Mouse (Mus musculus): ENCODE data around the gene Tac4.

Gene Tac4

GRCm38 (mm10) chr11:95261178-95261751, at the start of gene Tac4:
Tac4 (plus strand) TSS chr11:95261529.
- no peak for DNase-seq (ENCODE audit: low spot score in 2 of 2)

- DNase-seq (ENCODE audit: low spot score in 2 of 2) = no peak
Measured at GRCm38 (mm10) chr11:95213607-95214006, 47.7 kb upstream of the Tac4 start.

GRCm38 (mm10) chr11:95214305-95214704, 47.0 kb upstream of the Tac4 start:
- DNase-seq (ENCODE audit: low spot score in 2 of 2) = no peak

GRCm38 (mm10) chr11:95216193-95216592, 45.1 kb upstream of the Tac4 start:
- DNase-seq (ENCODE audit: low spot score in 2 of 2) = no peak

- DNase-seq (ENCODE audit: low spot score in 2 of 2) = no peak
Measured at GRCm38 (mm10) chr11:95219111-95219510, 42.2 kb upstream of the Tac4 start.

- DNase-seq (ENCODE audit: low spot score in 2 of 2) = no peak
Measured at GRCm38 (mm10) chr11:95223473-95223872, 37.9 kb upstream of the Tac4 start.

- DNase-seq (ENCODE audit: low spot score in 2 of 2) = no peak
Measured at GRCm38 (mm10) chr11:95224124-95224893, 37.0 kb upstream of the Tac4 start.

- DNase-seq (ENCODE audit: low spot score in 2 of 2) = no peak
Measured at GRCm38 (mm10) chr11:95225448-95225847, 35.9 kb upstream of the Tac4 start.

GRCm38 (mm10) chr11:95227467-95227866, 33.9 kb upstream of the Tac4 start:
- no peak for DNase-seq (ENCODE audit: low spot score in 2 of 2)

GRCm38 (mm10) chr11:95231688-95232328, 29.5 kb upstream of the Tac4 start:
- DNase-seq (ENCODE audit: low spot score in 2 of 2) = peak in 1 of 2 experiments; percentile 63

GRCm38 (mm10) chr11:95232329-95232696, 29.0 kb upstream of the Tac4 start:
- DNase-seq (ENCODE audit: low spot score in 2 of 2) = no peak

- DNase-seq (ENCODE audit: low spot score in 2 of 2) = no peak
Measured at GRCm38 (mm10) chr11:95238477-95238876, 22.9 kb upstream of the Tac4 start.

- DNase-seq (ENCODE audit: low spot score in 2 of 2) = no peak
Measured at GRCm38 (mm10) chr11:95242653-95243052, 18.7 kb upstream of the Tac4 start.

GRCm38 (mm10) chr11:95245456-95245855, 15.9 kb upstream of the Tac4 start:
- DNase-seq (ENCODE audit: low spot score in 2 of 2) = no peak

GRCm38 (mm10) chr11:95247065-95247464, 14.3 kb upstream of the Tac4 start:
- DNase-seq (ENCODE audit: low spot score in 2 of 2) = no peak

GRCm38 (mm10) chr11:95250110-95250509, 11.2 kb upstream of the Tac4 start:
- DNase-seq (ENCODE audit: low spot score in 2 of 2) = no peak

- DNase-seq (ENCODE audit: low spot score in 2 of 2) = peak in 1 of 2 experiments; percentile 72
Measured at GRCm38 (mm10) chr11:95251295-95251694, 10.0 kb upstream of the Tac4 start.

- no peak for DNase-seq (ENCODE audit: low spot score in 2 of 2)
Measured at GRCm38 (mm10) chr11:95252104-95252503, 9.2 kb upstream of the Tac4 start.

GRCm38 (mm10) chr11:95254165-95254564, 7.2 kb upstream of the Tac4 start:
- DNase-seq (ENCODE audit: low spot score in 2 of 2) = no peak

- no peak for DNase-seq (ENCODE audit: low spot score in 2 of 2)
Measured at GRCm38 (mm10) chr11:95255747-95256146, 5.6 kb upstream of the Tac4 start.

GRCm38 (mm10) chr11:95257930-95258329, 3.4 kb upstream of the Tac4 start:
- DNase-seq (ENCODE audit: low spot score in 2 of 2) = no peak

- DNase-seq (ENCODE audit: low spot score in 2 of 2) = peak; percentile 50 to 74
Measured at GRCm38 (mm10) chr11:95258490-95258889, 2.8 kb upstream of the Tac4 start.
